Mouse (Mus musculus) heart, embryonic 12.5 days (tissue): ENCODE data around the gene Slk. TPM values are rescaled to one million over a fixed set of nuclear protein-coding genes. Genes with fewer than 3 reads are reported as not detected.

ENCODE experiments used
- ATAC-seq: fragments of 200-750 bp; cut with Nextera tagmentation; 2 replicates; pipeline ENCODE4 v1.8.0; 2017; ENCODE audit warnings: moderate TSS enrichment, moderate library complexity; ENCODE audit not compliant: insufficient number of reproducible peaks, low FRiP score
- H3K27ac ChIP-seq: fragments of 300-500 bp; sonication (generic); 2 replicates; pipeline ENCODE4 v1.5.1; 2016; ENCODE audit warnings: mild to moderate bottlenecking, moderate library complexity; ENCODE audit not compliant: poor library complexity, severe bottlenecking
- H3K27me3 ChIP-seq: fragments of 300-500 bp; sonication (generic); replicated peaks from 2 replicates; pipeline ENCODE4 v1.6.1; 2016; ENCODE audit warnings: mild to moderate bottlenecking, moderate library complexity
- H3K36me3 ChIP-seq: fragments of 300-500 bp; sonication (generic); 2 replicates; pipeline ENCODE4 v1.6.1; 2016; ENCODE audit warnings: mild to moderate bottlenecking, moderate library complexity
- H3K4me1 ChIP-seq: fragments of 300-500 bp; sonication (generic); replicated peaks from 2 replicates; pipeline ENCODE4 v1.6.1; 2016; ENCODE audit warnings: mild to moderate bottlenecking
- H3K4me2 ChIP-seq: fragments of 300-500 bp; sonication (generic); 2 replicates; pipeline ENCODE4 v1.6.1; 2016; ENCODE audit warnings: mild to moderate bottlenecking, moderate library complexity
- H3K4me3 ChIP-seq: fragments of 300-500 bp; sonication (generic); 2 replicates; pipeline ENCODE4 v1.5.1; 2016; ENCODE audit warnings: mild to moderate bottlenecking
- H3K9ac ChIP-seq: fragments of 300-500 bp; sonication (generic); 2 replicates; pipeline ENCODE4 v1.6.1; 2016; ENCODE audit warnings: mild to moderate bottlenecking, moderate library complexity
- H3K9me3 ChIP-seq: fragments of 300-500 bp; sonication (generic); replicated peaks from 2 replicates; pipeline ENCODE4 v1.6.1; 2016; ENCODE audit warnings: mild to moderate bottlenecking, moderate library complexity
- WGBS: fragments of 180-500 bp; shearing (Covaris S2); methylation state at CpG from one replicate; pipeline ENCODE4 v1.1.7; 2016; 5-methylcytosine and 5-hydroxymethylcytosine counted together
- polyA plus RNA-seq: library from polyadenylated mRNA; unstranded; fragments of >200 nt; fragmentation: Nextera tagmentation; extraction: Ambion mirVana; gene quantifications from 2 replicates; pipeline ENCODE4 v1.2.1, GENCODE M21; 2016

Gene Slk
- polyA plus RNA-seq, 1 experiment from 2014 or later = 12.6 TPM

GRCm38 (mm10) chr19:47548432-47549076 is 30.9 kb upstream of the Slk start:
- peaks cover 4% of the 10 kb centered on the region; the same call in 1 of the 2 replicates for H3K9me3 ChIP-seq

GRCm38 (mm10) chr19:47549174-47549573 is 30.3 kb upstream of the Slk start:
- WGBS = 77% methylated on average over 9 of the region's 9 CpGs

More at GRCm38 (mm10) chr19:47548432-47549076, 30.9 kb upstream of the Slk start:
- Histone ChIP-seq H3K9ac (no peak overlapping the region), H3K27ac (no peak overlapping the region), H3K4me2 (no peak overlapping the region), H3K4me1 (no peaks in the 10 kb centered on the region), H3K4me3 (no peak overlapping the region), H3K36me3 (no peaks in the 10 kb centered on the region), H3K27me3 (no peaks in the 10 kb centered on the region)
- WGBS = 83% methylated on average over 11 of the region's 11 CpGs
- no peak for ATAC-seq

GRCm38 (mm10) chr19:47549584-47549983 is 29.9 kb upstream of the Slk start:
- no peaks in the 10 kb centered on the region for H3K36me3 ChIP-seq
- no peak overlapping the region for H3K27ac ChIP-seq
- ATAC-seq = no peak
- no peak overlapping the region for H3K9ac ChIP-seq
- peaks cover 4% of the 10 kb centered on the region; the same call in 1 of the 2 replicates for H3K9me3 ChIP-seq
- no peak overlapping the region for H3K4me3 ChIP-seq
- H3K27me3 ChIP-seq = no peaks in the 10 kb centered on the region
- WGBS = 78% methylated on average over 4 of the region's 4 CpGs
- no peak overlapping the region for H3K4me2 ChIP-seq
- H3K4me1 ChIP-seq = no peaks in the 10 kb centered on the region

More at GRCm38 (mm10) chr19:47549174-47549573, 30.3 kb upstream of the Slk start:
- no peaks in the 10 kb centered on the region for H3K27me3 ChIP-seq
- no peak overlapping the region for H3K4me3 ChIP-seq
- no peak overlapping the region for H3K9ac ChIP-seq
- no peak overlapping the region for H3K4me2 ChIP-seq
- no peaks in the 10 kb centered on the region for H3K36me3 ChIP-seq
- no peak overlapping the region for H3K27ac ChIP-seq
- H3K9me3 ChIP-seq = peaks cover 4% of the 10 kb centered on the region; the same call in 1 of the 2 replicates
- ATAC-seq = no peak
- H3K4me1 ChIP-seq = no peaks in the 10 kb centered on the region

- Histone ChIP-seq H3K27ac (0 out of 2 replicates have a peak overlapping the region, but pooled peaks have one; percentile 8), H3K9ac (no peak overlapping the region), H3K9me3 (no peaks in the 10 kb centered on the region), H3K27me3 (no peaks in the 10 kb centered on the region), H3K4me2 (no peak overlapping the region), H3K4me1 (peaks cover 23% of the 10 kb centered on the region), H3K36me3 (no peaks in the 10 kb centered on the region), H3K4me3 (no peak overlapping the region)
- no peak for ATAC-seq
- WGBS = 75% methylated on average over 5 of the region's 5 CpGs
Measured at GRCm38 (mm10) chr19:47559145-47559544, 20.3 kb upstream of the Slk start.

- Histone ChIP-seq H3K27ac (0 out of 2 replicates have a peak overlapping the region, but pooled peaks have one; percentile 8), H3K27me3 (no peaks in the 10 kb centered on the region), H3K9ac (no peak overlapping the region), H3K4me3 (no peak overlapping the region), H3K36me3 (no peaks in the 10 kb centered on the region), H3K4me2 (no peak overlapping the region), H3K9me3 (no peaks in the 10 kb centered on the region), H3K4me1 (peaks cover 23% of the 10 kb centered on the region)
- ATAC-seq = no peak
- 54% methylated on average over 14 of the region's 14 CpGs for WGBS
Measured at GRCm38 (mm10) chr19:47559751-47560512, 19.5 kb upstream of the Slk start.

- Histone ChIP-seq H3K4me3 (no peak overlapping the region), H3K9me3 (no peaks in the 10 kb centered on the region), H3K27ac (no peak overlapping the region), H3K9ac (no peak overlapping the region), H3K27me3 (no peaks in the 10 kb centered on the region), H3K36me3 (no peaks in the 10 kb centered on the region), H3K4me1 (peaks cover 23% of the 10 kb centered on the region), H3K4me2 (no peak overlapping the region)
- 65% methylated on average over 12 of the region's 12 CpGs for WGBS
- no peak for ATAC-seq
Measured at GRCm38 (mm10) chr19:47560544-47561161, 18.8 kb upstream of the Slk start.

- Histone ChIP-seq H3K36me3 (no peaks in the 10 kb centered on the region), H3K9me3 (no peaks in the 10 kb centered on the region), H3K4me3 (no peak overlapping the region), H3K27me3 (no peaks in the 10 kb centered on the region), H3K27ac (peak overlapping the region; percentile 51), H3K4me1 (peaks cover 23% of the 10 kb centered on the region), H3K9ac (no peak overlapping the region), H3K4me2 (no peak overlapping the region)
- WGBS = 39% methylated on average over 5 of the region's 5 CpGs
- ATAC-seq = no peak
Measured at GRCm38 (mm10) chr19:47561996-47562441, 17.5 kb upstream of the Slk start.

- no peaks in the 10 kb centered on the region for H3K9me3 ChIP-seq
- no peaks in the 10 kb centered on the region for H3K36me3 ChIP-seq
- H3K4me2 ChIP-seq = no peak overlapping the region
- peaks cover 23% of the 10 kb centered on the region for H3K4me1 ChIP-seq
- H3K9ac ChIP-seq = no peak overlapping the region
- H3K27me3 ChIP-seq = no peaks in the 10 kb centered on the region
- 68% methylated on average over 13 of the region's 13 CpGs for WGBS
- no peak overlapping the region for H3K4me3 ChIP-seq
- no peak for ATAC-seq
- no peak overlapping the region for H3K27ac ChIP-seq
Measured at GRCm38 (mm10) chr19:47563715-47564114, 15.8 kb upstream of the Slk start.

- Histone ChIP-seq H3K4me1 (peaks cover 13% of the 10 kb centered on the region), H3K27ac (no peak overlapping the region), H3K36me3 (no peaks in the 10 kb centered on the region), H3K9me3 (no peaks in the 10 kb centered on the region), H3K4me3 (no peak overlapping the region), H3K4me2 (no peak overlapping the region), H3K9ac (no peak overlapping the region), H3K27me3 (no peaks in the 10 kb centered on the region)
- ATAC-seq = no peak
- WGBS = 74% methylated on average over 17 of the region's 17 CpGs
Measured at GRCm38 (mm10) chr19:47565031-47565654, 14.3 kb upstream of the Slk start.

- WGBS = 70% methylated on average over 8 of the region's 8 CpGs
- Histone ChIP-seq H3K9me3 (no peaks in the 10 kb centered on the region), H3K4me3 (no peak overlapping the region), H3K4me1 (peaks cover 8% of the 10 kb centered on the region; the same call in 1 of the 2 replicates), H3K36me3 (no peaks in the 10 kb centered on the region), H3K9ac (no peak overlapping the region), H3K4me2 (no peak overlapping the region), H3K27ac (no peak overlapping the region), H3K27me3 (no peaks in the 10 kb centered on the region)
- no peak for ATAC-seq
Measured at GRCm38 (mm10) chr19:47565994-47566393, 13.5 kb upstream of the Slk start.

- WGBS = 85% methylated on average over 5 of the region's 5 CpGs
- no peak for ATAC-seq
- Histone ChIP-seq H3K4me3 (no peak overlapping the region), H3K4me1 (0 out of 2 replicates have a peak, but pooled peaks cover 6% of the 10 kb centered on the region), H3K9ac (no peak overlapping the region), H3K4me2 (no peak overlapping the region), H3K36me3 (no peaks in the 10 kb centered on the region), H3K9me3 (no peaks in the 10 kb centered on the region), H3K27ac (no peak overlapping the region), H3K27me3 (no peaks in the 10 kb centered on the region)
Measured at GRCm38 (mm10) chr19:47570042-47570441, 9.4 kb upstream of the Slk start.
